Mouse (Mus musculus) E14TG2a.4 (cell line): Measurements from ENCODE around the gene Panx3.

Experiments used
- CTCF ChIP-seq: conservative IDR thresholded peaks from 2 replicates; pipeline ENCODE4 v1.5.1; 2014; ENCODE audit warnings: low read length
- NANOG ChIP-seq: IDR thresholded peaks from 2 replicates; pipeline ENCODE4 v1.6.1; 2014; ENCODE audit warnings: borderline replicate concordance, low read length, mixed read lengths
- POU5F1 ChIP-seq: IDR thresholded peaks from 2 replicates; pipeline ENCODE4 v1.6.1; 2014; ENCODE audit warnings: low read length, borderline replicate concordance

DNA sequence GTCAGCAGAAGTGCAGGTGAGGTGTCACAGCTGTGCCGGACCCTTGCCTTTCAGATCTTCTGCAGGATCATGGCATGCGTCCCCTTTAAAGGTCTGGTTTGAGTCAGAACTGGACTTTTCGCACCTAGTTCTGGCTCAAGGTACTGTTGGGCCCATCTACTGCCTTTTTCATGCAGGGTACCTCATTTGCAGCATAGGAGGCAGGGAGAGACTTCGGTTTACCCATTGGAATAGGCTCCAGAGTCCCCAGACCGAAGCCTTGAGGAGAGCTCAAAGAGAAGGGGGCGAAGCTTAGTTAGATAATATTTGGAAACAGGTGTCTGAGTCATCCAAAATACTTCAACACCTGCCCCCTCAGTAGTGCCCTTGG, 55.1 kb downstream of the Panx3 start:
- TF ChIP-seq CTCF: no peak
- no peak for TF ChIP-seq POU5F1
- no peak for TF ChIP-seq NANOG
